In the genomic region with DNA sequence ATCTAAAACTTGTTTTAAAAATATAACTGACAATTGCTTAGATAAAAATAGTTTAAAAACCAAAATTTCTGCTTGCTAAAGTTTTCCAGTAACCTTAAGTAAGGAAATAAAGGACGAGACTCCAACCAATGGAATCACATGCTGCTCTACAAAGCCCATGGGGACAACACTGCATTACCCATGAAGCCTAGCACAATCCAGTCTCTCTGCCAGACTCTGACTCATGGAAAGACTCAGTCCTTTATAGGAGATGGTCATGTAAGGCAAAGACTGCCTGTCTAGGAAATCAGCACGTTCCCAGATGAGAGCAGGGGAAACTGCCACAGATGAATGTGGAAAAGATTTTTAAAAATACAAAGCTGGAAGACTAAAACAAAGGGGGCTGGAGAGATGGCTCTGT, we compare ENCODE assay signal across 14 mouse cellular contexts. TPM values are rescaled to one million over a fixed set of nuclear protein-coding genes. Genes with fewer than 3 reads are reported as not detected.
DNase-seq lines count a peak whose midpoint lies in the region; ATAC-seq lines count a peak whose summit lies in the region.
"Had no signal": no experiment of that assay in that cellular context is flagged by ENCODE, and none has a peak within 500 bp of the region (broad histone marks: within the 10 kb centered on the region; RNA-seq: fewer than 3 reads in every experiment).

No protein-coding gene starts in this region.

- H3K9ac ChIP-seq in heart, embryonic 11.5 days (ENCODE audit: low read depth, low read length) = no peak overlapping the region
- H3K9ac ChIP-seq in intestine, embryonic 15.5 days = no peak overlapping the region
- H3K9ac ChIP-seq: liver, embryonic 15.5 days had no signal

- H3K27me3 ChIP-seq in heart, embryonic 11.5 days (ENCODE audit: control insufficient read depth, insufficient read depth, low read length) = no peaks in the 10 kb centered on the region
- no peaks in the 10 kb centered on the region for H3K27me3 ChIP-seq in intestine, embryonic 15.5 days (replicated peaks)
- H3K27me3 ChIP-seq: liver, embryonic 15.5 days had no signal

- H3K9me3 ChIP-seq in heart, embryonic 11.5 days (replicated peaks; ENCODE audit: control insufficient read depth, low read length) = no peaks in the 10 kb centered on the region
- no peaks in the 10 kb centered on the region for H3K9me3 ChIP-seq in intestine, embryonic 15.5 days
- H3K9me3 ChIP-seq: liver, embryonic 15.5 days had no signal

- H3K4me2 ChIP-seq in heart, embryonic 11.5 days = no peak overlapping the region
- H3K4me2 ChIP-seq in intestine, embryonic 15.5 days (replicated peaks) = no peak overlapping the region
- H3K4me2 ChIP-seq: liver, embryonic 15.5 days had no signal

- no peaks in the 10 kb centered on the region for H3K36me3 ChIP-seq in heart, embryonic 11.5 days (ENCODE audit: control insufficient read depth, insufficient read depth, low read length)
- peaks cover 3% of the 10 kb centered on the region for H3K36me3 ChIP-seq in intestine, embryonic 15.5 days
- H3K36me3 ChIP-seq: liver, embryonic 15.5 days had no signal

- 66% methylated on average over 2 of the region's 2 CpGs for WGBS in heart, embryonic 11.5 days (ENCODE audit: insufficient replicate concordance)
- WGBS in intestine, embryonic 15.5 days = 88% methylated on average over 2 of the region's 2 CpGs

- no peaks in the 10 kb centered on the region for H3K4me1 ChIP-seq in heart, embryonic 11.5 days (ENCODE audit: control insufficient read depth, insufficient read depth, low read length)
- no peaks in the 10 kb centered on the region for H3K4me1 ChIP-seq in intestine, embryonic 15.5 days (replicated peaks)
- H3K4me1 ChIP-seq: liver, embryonic 15.5 days had no signal

- DNase-seq in heart, adult 18-20 months = peak; percentile 70 to 77
- peak; percentile 3 for DNase-seq in testis, postnatal 14 days (ENCODE audit: low spot score)
- DNase-seq in testis, postnatal 10 days (ENCODE audit: low spot score) = no peak
- DNase-seq in gastrocnemius, postnatal 14 days = peak; percentile 39
- DNase-seq in skeletal muscle tissue, adult 2 months (ENCODE audit: low read depth, low spot score) = peak; percentile 63
- DNase-seq in retina, embryonic 14.5 days (ENCODE audit: low spot score) = no peak
- DNase-seq: adrenal gland, adult 2 months; cerebellum, adult 18-20 months; embryo, embryonic 11 days; kidney, postnatal 4 days had no signal

- H3K4me3 ChIP-seq in heart, embryonic 11.5 days (ENCODE audit: low read depth, low read length) = no peak overlapping the region
- H3K4me3 ChIP-seq in intestine, embryonic 15.5 days (replicated peaks) = no peak overlapping the region
- H3K4me3 ChIP-seq: liver, embryonic 15.5 days had no signal

- no peak for ATAC-seq in heart, embryonic 11.5 days (replicated peaks; ENCODE audit: insufficient number of reproducible peaks, low FRiP score, low TSS enrichment)
- no peak for ATAC-seq in intestine, embryonic 15.5 days
- ATAC-seq: hindbrain, postnatal 0 days had no signal

- intact Hi-C loops in gastrocnemius, postnatal 14 days (cut with DNase I; ENCODE audit: low total_unique reads) = no loop called here

- no peak overlapping the region for H3K27ac ChIP-seq in heart, embryonic 11.5 days (ENCODE audit: low read depth, low read length)
- no peak overlapping the region for H3K27ac ChIP-seq in intestine, embryonic 15.5 days
- H3K27ac ChIP-seq: hindbrain, postnatal 0 days; liver, embryonic 15.5 days had no signal

RNA-seq across cellular contexts. Expression of a gene that starts 23.0 kb away (rescaled TPM):
- under 1 TPM; 0.22 to 0.46 TPM for total RNA-seq in heart, adult 18-20 months (2021)
- 101 and 106 TPM in 2 replicates for polyA plus RNA-seq in heart, embryonic 11.5 days (2014; fragmentation: Nextera tagmentation; extraction: Ambion mirVana)
- under 1 TPM; 0.31 to 0.41 TPM for total RNA-seq in gastrocnemius, postnatal 14 days (2021)
- 140 and 150 TPM in 2 replicates for polyA plus RNA-seq in intestine, embryonic 15.5 days (2015; fragmentation: Nextera tagmentation; extraction: Ambion mirVana)

RNA-seq across cellular contexts. Expression of a gene that starts 43.3 kb away (rescaled TPM):
- total RNA-seq in heart, adult 18-20 months (2021) = 100 to 1,000 TPM; 294 to 298 TPM
- 21.3 and 27.2 TPM in 2 replicates for polyA plus RNA-seq in heart, embryonic 11.5 days (2014; fragmentation: Nextera tagmentation; extraction: Ambion mirVana)
- total RNA-seq in gastrocnemius, postnatal 14 days (2021) = 100 to 1,000 TPM; 167 to 178 TPM
- 20.9 and 26.5 TPM in 2 replicates for polyA plus RNA-seq in intestine, embryonic 15.5 days (2015; fragmentation: Nextera tagmentation; extraction: Ambion mirVana)

Comparison
In these comparisons a context has a peak if more than half of its experiments do, and no peak if none do; other contexts are left out.
1. DNase-seq: peak in heart, adult 18-20 months (2 of 2), testis, postnatal 14 days (single experiment), gastrocnemius, postnatal 14 days (single experiment) and skeletal muscle tissue, adult 2 months (single experiment); none in testis, postnatal 10 days (single experiment) and retina, embryonic 14.5 days (single experiment).